Mouse (Mus musculus) cerebellum, postnatal 14 days (tissue): ENCODE measurements at regions not wholly inside any gene's neighbourhood (a gene's known extent, or its start where the extent isn't known, plus 50 kb on each side); places are given as distances from the start of the nearest gene placed in this dataset.
"Not testable (repeated sequence)": the region's sequence is repeated elsewhere in the genome, so short reads cannot be mapped to it uniquely, and the experiment has no call there.

Experiments used
- DNase-seq, 2 experiments: peaks; one replicate each; pipeline ENCODE4 v3.0.0; 2021; ENCODE audit warnings: mixed read lengths in 2 of 2

- DNase-seq, result no peak
Measured at GRCm38 (mm10) chr5:96898120-96898672, 99.3 kb upstream of the Bmp2k start.

- DNase-seq, result no peak
Measured at GRCm38 (mm10) chr5:96898695-96899094, 98.8 kb upstream of the Bmp2k start.

GRCm38 (mm10) chr5:96905572-96906271 is 91.8 kb upstream of the Bmp2k start:
- peak; percentile 48 to 59 for DNase-seq

GRCm38 (mm10) chr5:96908371-96908770 is 89.1 kb upstream of the Bmp2k start:
- not testable (repeated sequence) for DNase-seq

- DNase-seq, result no peak
Measured at GRCm38 (mm10) chr5:96909218-96909617, 88.3 kb upstream of the Bmp2k start.

GRCm38 (mm10) chr5:96911550-96912253 is 85.8 kb upstream of the Bmp2k start:
- DNase-seq, result peak in 1 of 2 experiments; percentile 18

GRCm38 (mm10) chr5:96912254-96912635 is 85.2 kb upstream of the Bmp2k start:
- no peak for DNase-seq

- DNase-seq, result no peak
Measured at GRCm38 (mm10) chr5:96912781-96913180, 84.7 kb upstream of the Bmp2k start.

- no peak for DNase-seq
Measured at GRCm38 (mm10) chr5:96913711-96914110, 83.8 kb upstream of the Bmp2k start.

GRCm38 (mm10) chr5:96914696-96915404 is 82.6 kb upstream of the Bmp2k start:
- DNase-seq, result no peak

GRCm38 (mm10) chr5:96916897-96917296 is 80.6 kb upstream of the Bmp2k start:
- DNase-seq, result no peak

- peak; percentile 43 to 61 for DNase-seq
Measured at GRCm38 (mm10) chr5:96917596-96918258, 79.8 kb upstream of the Bmp2k start.

- no peak for DNase-seq
Measured at GRCm38 (mm10) chr5:96919149-96919548, 78.3 kb upstream of the Bmp2k start.

GRCm38 (mm10) chr5:96921037-96921436 is 76.5 kb upstream of the Bmp2k start:
- DNase-seq, result no peak

GRCm38 (mm10) chr5:96921511-96921910 is 76.0 kb upstream of the Bmp2k start:
- no peak for DNase-seq

GRCm38 (mm10) chr5:96921973-96922715 is 75.3 kb upstream of the Bmp2k start:
- DNase-seq, result no peak

GRCm38 (mm10) chr5:96922716-96923076 is 74.8 kb upstream of the Bmp2k start:
- no peak for DNase-seq

- no peak for DNase-seq
Measured at GRCm38 (mm10) chr5:96923526-96923925, 74.0 kb upstream of the Bmp2k start.

GRCm38 (mm10) chr5:96924736-96925429 is 72.6 kb upstream of the Bmp2k start:
- DNase-seq, result no peak

- DNase-seq, result no peak
Measured at GRCm38 (mm10) chr5:96925943-96926342, 71.5 kb upstream of the Bmp2k start.

GRCm38 (mm10) chr5:96931091-96931490 is 66.4 kb upstream of the Bmp2k start:
- no peak for DNase-seq
